Mouse (Mus musculus) central nervous system, embryonic 14 days (tissue): ENCODE data around the gene Vasp. TPM values are rescaled to one million over a fixed set of nuclear protein-coding genes. Genes with fewer than 3 reads are reported as not detected.

Source experiments
- polyA plus RNA-seq: library from polyadenylated mRNA; depleted of rRNA; stranded (reverse); fragments of >200 nt; gene quantifications from 2 replicates; pipeline ENCODE4 v1.2.3, GENCODE M21; 2012; rRNA removed

Vasp gene
- 64.3 and 74.5 TPM in 2 replicates for polyA plus RNA-seq

GRCm38 (mm10) chr7:19271238-19272172 is at the start of gene Vasp:
Gene Vasp, minus strand, starts transcription at chr7:19271817.

DNA sequence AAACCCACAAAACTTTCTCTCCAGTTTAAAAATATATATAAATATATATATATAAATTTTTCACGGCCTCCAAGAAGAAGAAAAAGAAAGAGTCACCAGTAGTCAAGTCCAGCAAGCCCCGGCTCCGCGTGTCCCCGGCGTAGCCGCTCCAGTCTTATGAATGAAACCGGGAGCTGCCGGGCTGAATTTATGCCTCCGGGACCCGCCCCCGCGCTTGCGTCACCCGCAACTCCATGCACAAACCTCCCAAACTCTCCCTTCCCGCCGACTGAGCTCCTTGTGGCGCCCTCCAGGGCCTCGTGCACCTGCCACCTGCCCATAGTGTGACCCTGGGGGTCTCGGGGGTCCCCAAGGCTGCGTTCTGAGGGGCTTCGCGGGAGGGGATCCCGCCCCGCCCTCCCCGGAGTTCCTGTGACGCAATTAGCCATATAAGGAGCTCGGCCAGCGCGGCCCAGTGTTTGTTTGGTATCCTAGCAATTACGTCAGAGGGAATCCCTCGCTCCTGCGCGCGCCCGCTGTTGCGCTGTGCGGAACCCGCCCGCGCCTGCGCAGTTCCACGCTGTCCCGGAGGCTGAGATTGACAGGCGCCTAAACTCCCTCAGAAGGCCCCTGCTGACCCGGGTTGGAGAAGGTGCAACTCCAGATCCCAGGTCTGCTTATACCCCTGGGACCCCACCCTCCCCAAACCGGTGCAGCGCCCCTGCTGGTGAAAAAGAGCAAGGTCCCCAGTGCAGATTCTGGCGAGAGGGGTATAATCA is 38.4 kb upstream of the Vasp start, which contains the start of gene Fosb:
Gene Fosb (minus strand): TSS at position 168 of the 758 bp plus-strand sequence.

GRCm38 (mm10) chr7:19282385-19282784 is 10.8 kb upstream of the Vasp start, which contains the start of gene Rtn2:
Gene Rtn2, plus strand, starts transcription at chr7:19282624.

DNA sequence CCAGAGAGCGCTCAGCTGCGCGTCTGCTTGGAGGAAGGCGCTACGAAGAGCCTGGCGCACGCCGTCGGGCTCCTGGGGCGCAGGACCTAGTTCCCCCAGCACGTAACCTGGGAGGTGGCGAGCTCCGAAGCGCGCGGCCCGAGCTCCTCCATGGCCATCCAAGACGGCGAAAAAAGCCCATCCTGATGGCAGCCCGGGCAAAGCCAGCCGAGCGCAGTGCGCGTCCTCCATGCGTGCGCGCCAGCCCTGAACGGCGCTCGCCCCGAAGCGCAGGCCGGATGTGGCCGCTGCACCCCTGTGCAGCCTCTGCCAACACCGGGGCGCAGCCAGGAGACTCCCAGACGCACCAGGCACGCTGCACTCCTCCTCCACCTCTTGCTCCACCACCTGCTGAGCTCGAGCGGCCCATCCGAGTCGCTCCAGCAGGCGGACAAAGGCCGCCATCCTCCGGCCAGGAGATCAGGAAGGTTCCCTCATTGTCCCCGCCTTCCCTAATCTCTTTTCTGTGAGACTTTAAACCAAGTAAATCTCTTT is 8.0 kb upstream of the Vasp start, which contains the start of gene Ppm1n:
Gene Ppm1n (minus strand): TSS at position 484 of the 534 bp plus-strand sequence.

DNA sequence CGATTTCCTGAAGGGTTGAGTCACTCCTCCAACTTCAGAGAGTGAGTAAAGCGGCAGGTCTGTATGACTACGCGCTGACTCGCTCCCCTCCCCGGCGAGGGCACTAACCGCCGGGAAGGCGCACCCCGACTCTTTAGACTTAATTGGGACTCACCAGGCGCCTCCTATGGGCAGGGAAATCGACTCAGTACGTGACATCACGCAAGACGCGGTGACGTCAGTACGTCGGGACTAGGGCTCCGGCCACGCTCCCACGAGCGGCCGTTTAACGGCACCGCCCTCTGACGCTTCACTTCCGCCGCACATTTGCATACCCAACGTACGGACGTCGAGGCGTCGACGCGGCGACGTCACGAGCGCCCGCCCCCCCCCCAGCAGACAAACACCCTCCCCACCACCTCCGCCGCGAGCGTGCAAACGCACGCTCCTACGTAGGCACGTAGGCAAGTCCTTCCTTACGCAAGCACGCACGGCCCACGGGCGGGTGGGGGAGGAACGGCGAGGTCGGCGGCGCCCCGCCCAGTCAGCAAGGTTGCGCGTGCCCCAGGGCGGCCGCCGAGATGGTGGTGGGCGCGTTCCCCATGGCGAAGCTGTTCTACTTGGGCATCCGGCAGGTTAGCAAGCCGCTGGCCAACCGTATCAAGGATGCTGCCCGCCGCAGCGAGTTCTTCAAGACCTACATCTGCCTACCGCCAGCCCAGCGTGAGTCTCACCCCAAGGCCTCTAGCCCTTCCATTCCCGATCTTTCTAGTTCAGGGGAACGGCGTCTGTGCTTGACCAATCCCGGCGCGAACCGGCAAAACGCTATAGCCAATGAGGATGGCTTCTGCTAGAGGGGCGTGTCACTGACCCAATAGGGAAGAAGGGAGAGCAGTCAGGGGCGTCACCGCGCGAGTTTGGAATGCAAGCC is 43.5 kb downstream of the Vasp start, which contains the start of gene Opa3:
Gene Opa3 (plus strand): TSS at position 452 of the 910 bp plus-strand sequence.

DNA sequence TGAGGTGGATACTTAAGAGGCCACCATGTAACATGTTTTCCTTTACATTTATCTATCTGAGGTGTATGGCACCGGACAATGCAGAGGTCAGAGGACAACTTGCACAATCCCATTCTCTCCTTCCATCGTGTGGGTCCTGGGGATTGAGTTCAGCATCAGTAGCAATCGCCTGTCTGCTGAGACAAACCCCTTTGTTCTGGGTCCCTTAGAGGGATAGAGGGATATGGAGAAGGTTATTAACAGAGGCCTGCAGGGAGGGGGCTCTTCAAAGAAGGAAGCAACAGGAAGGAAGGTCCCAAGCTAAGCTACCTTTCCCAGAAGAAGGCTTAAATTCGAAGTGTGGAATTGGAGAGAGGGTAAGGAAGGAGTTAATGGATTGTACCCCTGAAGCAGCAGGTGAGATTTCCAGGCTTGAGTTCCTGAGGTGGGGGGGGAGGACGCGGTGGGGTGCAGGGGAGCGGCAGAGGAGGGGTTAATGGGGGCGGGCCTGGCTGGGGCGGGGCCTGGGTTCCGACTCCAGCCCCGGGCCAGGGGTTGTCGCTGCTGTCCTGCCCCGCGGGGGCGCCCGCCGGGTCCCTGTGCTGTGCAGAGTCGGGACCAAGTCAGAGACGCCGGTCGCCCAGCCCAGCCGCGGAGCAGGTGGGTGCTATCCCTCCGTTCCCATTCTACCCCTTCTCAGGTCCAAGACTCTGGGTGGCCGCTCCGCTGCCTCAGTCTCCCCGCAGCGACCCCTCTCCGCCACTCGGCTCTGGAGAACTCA is 59.4 kb downstream of the Vasp start, which contains the start of gene Gpr4:
Gene Gpr4 (plus strand): TSS at position 543 of the 760 bp plus-strand sequence.

Other genes starting within 250 kb of the Vasp start
- gene Foxa3, start 248.3 kb downstream of the Vasp start, polyA plus RNA-seq, result 0.09 and 0.76 TPM in 2 replicates
- 94.7 and 95.7 TPM in 2 replicates for gene Sympk, start 247.4 kb downstream of the Vasp start, polyA plus RNA-seq
- gene Rsph6a, start 217.1 kb downstream of the Vasp start, polyA plus RNA-seq, result 0.06 and 0.13 TPM in 2 replicates
- 154 and 161 TPM in 2 replicates for gene Dmwd, start 195.6 kb downstream of the Vasp start, polyA plus RNA-seq
- 66.0 and 81.7 TPM in 2 replicates for gene Dmpk, start 188.0 kb downstream of the Vasp start, polyA plus RNA-seq
- 20.6 and 32.0 TPM in 2 replicates for gene Six5, start 177.2 kb downstream of the Vasp start, polyA plus RNA-seq
- 5.3 and 6.0 TPM in 2 replicates for gene Gm4969, start 153.4 kb downstream of the Vasp start, polyA plus RNA-seq
- 12.5 and 13.2 TPM in 2 replicates for gene Fbxo46, start 152.0 kb downstream of the Vasp start, polyA plus RNA-seq
- 15.7 and 17.0 TPM in 2 replicates for gene Qpctl, start 122.5 kb downstream of the Vasp start, polyA plus RNA-seq
- 153 and 184 TPM in 2 replicates for gene Snrpd2, start 122.1 kb downstream of the Vasp start, polyA plus RNA-seq
- 12.0 and 19.1 TPM in 2 replicates for gene Gipr, start 105.7 kb downstream of the Vasp start, polyA plus RNA-seq
- gene Eml2, start 95.4 kb downstream of the Vasp start, polyA plus RNA-seq, result 47.2 and 49.2 TPM in 2 replicates
- gene Gpr4, start 59.3 kb downstream of the Vasp start, polyA plus RNA-seq, result 4.1 and 4.4 TPM in 2 replicates
- 25.6 and 27.9 TPM in 2 replicates for gene Opa3, start 43.5 kb downstream of the Vasp start, polyA plus RNA-seq
- gene Ppm1n, start 8.2 kb upstream of the Vasp start, polyA plus RNA-seq, result 0.83 and 1.1 TPM in 2 replicates
- 118 and 136 TPM in 2 replicates for gene Rtn2, start 10.8 kb upstream of the Vasp start, polyA plus RNA-seq
- 0.11 and 0.36 TPM in 2 replicates for gene Fosb, start 38.2 kb upstream of the Vasp start, polyA plus RNA-seq
- 74.3 and 79.3 TPM in 2 replicates for gene Ercc1, start 73.0 kb upstream of the Vasp start, polyA plus RNA-seq
- 14.1 and 14.5 TPM in 2 replicates for gene Cd3eap, start 87.7 kb upstream of the Vasp start, polyA plus RNA-seq
- 6.6 and 9.4 TPM in 2 replicates for gene Ppp1r13l, start 87.9 kb upstream of the Vasp start, polyA plus RNA-seq
- 75.9 and 76.5 TPM in 2 replicates for gene Ercc2, start 110.2 kb upstream of the Vasp start, polyA plus RNA-seq
- gene Klc3, start 132.3 kb upstream of the Vasp start, polyA plus RNA-seq, result 1.4 and 2.5 TPM in 2 replicates
- gene Ckm, start 133.0 kb upstream of the Vasp start, polyA plus RNA-seq, result 0.10 and 25.4 TPM in 2 replicates
- 51.1 and 55.1 TPM in 2 replicates for gene Mark4, start 187.0 kb upstream of the Vasp start, polyA plus RNA-seq
- 0.85 and 1.6 TPM in 2 replicates for gene Exoc3l2, start 191.5 kb upstream of the Vasp start, polyA plus RNA-seq
- 9.1 and 10.5 TPM in 2 replicates for gene Bloc1s3, start 236.6 kb upstream of the Vasp start, polyA plus RNA-seq
- 34.1 and 35.1 TPM in 2 replicates for gene Trappc6a, start 236.6 kb upstream of the Vasp start, polyA plus RNA-seq
- gene Nkpd1, start 246.0 kb upstream of the Vasp start, polyA plus RNA-seq, result 0.33 and 0.34 TPM in 2 replicates